Mouse (Mus musculus) heart, adult 2 months (tissue): ENCODE results near the gene Ezh2.

ENCODE experiments used
- CTCF ChIP-seq: fragments of 200-600 bp; IDR thresholded peaks from 2 replicates; pipeline ENCODE4 v1.8.1; 2022; ENCODE audit warnings: antibody characterized with exemption, mild to moderate bottlenecking, moderate library complexity
- EP300 ChIP-seq: fragments of 200-500 bp; IDR thresholded peaks from 2 replicates; pipeline ENCODE4 v1.6.1; 2011; ENCODE audit warnings: low read depth, low read length, control low read depth; ENCODE audit not compliant: insufficient read depth
- POLR2A ChIP-seq: fragments of 200-500 bp; IDR thresholded peaks from 2 replicates; pipeline ENCODE4 v1.6.1; 2011; ENCODE audit warnings: mild to moderate bottlenecking, low read depth, low read length, control low read depth; ENCODE audit not compliant: insufficient read depth

DNA sequence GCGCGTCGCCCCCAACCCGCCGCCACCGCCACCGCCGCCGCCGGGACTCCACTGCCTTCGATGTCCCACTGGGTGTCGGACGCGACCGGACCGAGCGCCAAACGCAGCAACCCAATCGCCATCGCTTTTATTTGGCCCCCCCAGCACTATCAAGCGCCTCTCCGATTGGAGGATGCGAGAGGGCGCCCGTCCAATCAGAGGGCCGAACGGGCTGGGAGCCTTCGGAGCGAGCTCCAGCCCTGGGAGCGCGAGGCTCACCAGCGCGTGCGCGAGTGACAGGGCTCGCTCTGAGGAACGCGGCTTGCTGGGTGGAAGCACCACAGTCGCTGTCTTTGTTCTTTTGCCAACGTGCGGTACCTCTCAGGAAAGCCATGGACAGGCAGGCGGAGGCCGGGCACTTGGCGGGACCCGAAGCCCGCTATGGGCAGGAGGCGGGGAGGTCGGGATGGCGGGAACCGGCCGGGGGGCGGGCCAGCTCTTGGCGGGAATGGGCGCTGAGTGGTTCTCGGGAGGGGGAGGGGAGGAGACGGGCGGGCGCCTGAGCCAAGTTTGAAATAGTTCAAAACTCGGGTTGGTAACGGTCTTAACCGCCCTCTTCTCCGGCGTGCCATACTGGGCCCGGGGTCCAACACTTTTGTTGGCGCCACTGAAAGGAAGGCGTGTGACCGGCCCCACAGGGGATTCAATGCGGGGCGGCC, at the start of gene Ezh2:
- TF ChIP-seq CTCF = no peak
- peak; percentile 61 for TF ChIP-seq POLR2A
- no peak for TF ChIP-seq EP300
